Mouse (Mus musculus): ENCODE results near the gene Trpv1. TPM values are rescaled to one million over a fixed set of nuclear protein-coding genes. Genes with fewer than 3 reads are reported as not detected.

The Trpv1 gene
- total and polyA plus RNA-seq, 2 experiments from 2014 or later = 0.22 to 0.38 TPM

- WGBS = 70% methylated on average over 3 of the region's 3 CpGs
- no peaks in the 10 kb centered on the region for H3K9me3 ChIP-seq (ENCODE audit: low read length)
- TF ChIP-seq CTCF (IDR thresholded peaks at IDR 0.05; ENCODE audit: low read depth) = no peak
Observed at GRCm38 (mm10) chr11:73213956-73214355, 20.1 kb upstream of the Trpv1 start.

GRCm38 (mm10) chr11:73219671-73220070 is 14.4 kb upstream of the Trpv1 start:
- 67% methylated on average over 2 of the region's 2 CpGs for WGBS
- no peak overlapping the region for H3K27ac ChIP-seq (ENCODE audit: low read depth, low read length)
- H3K27me3 ChIP-seq (ENCODE audit: insufficient read depth, low read length) = no peaks in the 10 kb centered on the region
- no peak for TF ChIP-seq CTCF (IDR thresholded peaks at IDR 0.05; ENCODE audit: low read depth)
- H3K4me3 ChIP-seq (ENCODE audit: low read depth, low read length) = no peak overlapping the region
- no peak overlapping the region for H3K4me2 ChIP-seq (ENCODE audit: low read depth)
- no peak for DNase-seq
- no peaks in the 10 kb centered on the region for H3K4me1 ChIP-seq (ENCODE audit: insufficient read depth)
- H3K9ac ChIP-seq = no peak overlapping the region
- ATAC-seq = no peak
- H3K9me3 ChIP-seq (ENCODE audit: low read length) = no peaks in the 10 kb centered on the region
- H3K36me3 ChIP-seq (ENCODE audit: insufficient read depth) = no peaks in the 10 kb centered on the region

More at GRCm38 (mm10) chr11:73213956-73214355, 20.1 kb upstream of the Trpv1 start:
- no peaks in the 10 kb centered on the region for H3K4me1 ChIP-seq (ENCODE audit: insufficient read depth)
- H3K9ac ChIP-seq = no peak overlapping the region
- no peak overlapping the region for H3K4me3 ChIP-seq (ENCODE audit: low read depth, low read length)
- DNase-seq (no peak), ATAC-seq (no peak)
- no peak overlapping the region for H3K4me2 ChIP-seq (ENCODE audit: low read depth)
- no peaks in the 10 kb centered on the region for H3K27me3 ChIP-seq (ENCODE audit: insufficient read depth, low read length)
- H3K27ac ChIP-seq (ENCODE audit: low read depth, low read length) = no peak overlapping the region
- H3K36me3 ChIP-seq (ENCODE audit: insufficient read depth) = no peaks in the 10 kb centered on the region

- no peak overlapping the region for H3K27ac ChIP-seq (ENCODE audit: low read depth, low read length)
- no peaks in the 10 kb centered on the region for H3K36me3 ChIP-seq (ENCODE audit: insufficient read depth)
- no peak overlapping the region for H3K4me2 ChIP-seq (ENCODE audit: low read depth)
- no peaks in the 10 kb centered on the region for H3K4me1 ChIP-seq (ENCODE audit: insufficient read depth)
- H3K9me3 ChIP-seq (ENCODE audit: low read length) = no peaks in the 10 kb centered on the region
- no peak for DNase-seq
- ATAC-seq = no peak
- TF ChIP-seq CTCF (IDR thresholded peaks at IDR 0.05; ENCODE audit: low read depth) = no peak
- H3K27me3 ChIP-seq (ENCODE audit: insufficient read depth, low read length) = no peaks in the 10 kb centered on the region
- 90% methylated on average over 1 of the region's 1 CpGs for WGBS
- H3K9ac ChIP-seq = no peak overlapping the region
- no peak overlapping the region for H3K4me3 ChIP-seq (ENCODE audit: low read depth, low read length)
Observed at GRCm38 (mm10) chr11:73220651-73221050, 13.4 kb upstream of the Trpv1 start.

GRCm38 (mm10) chr11:73222846-73223245 is 11.2 kb upstream of the Trpv1 start:
- no peaks in the 10 kb centered on the region for H3K9me3 ChIP-seq (ENCODE audit: low read length)
- no peak overlapping the region for H3K4me2 ChIP-seq (ENCODE audit: low read depth)
- no peak overlapping the region for H3K4me3 ChIP-seq (ENCODE audit: low read depth, low read length)
- no peaks in the 10 kb centered on the region for H3K4me1 ChIP-seq (ENCODE audit: insufficient read depth)
- no peak for TF ChIP-seq CTCF (IDR thresholded peaks at IDR 0.05; ENCODE audit: low read depth)
- DNase-seq = no peak
- H3K9ac ChIP-seq = no peak overlapping the region
- H3K27ac ChIP-seq (ENCODE audit: low read depth, low read length) = no peak overlapping the region
- ATAC-seq = no peak
- H3K36me3 ChIP-seq (ENCODE audit: insufficient read depth) = no peaks in the 10 kb centered on the region
- 42% methylated on average over 5 of the region's 5 CpGs for WGBS
- H3K27me3 ChIP-seq (ENCODE audit: insufficient read depth, low read length) = no peaks in the 10 kb centered on the region

- H3K4me3 ChIP-seq (ENCODE audit: low read depth, low read length) = no peak overlapping the region
- ATAC-seq (no peak), DNase-seq (no peak)
- no peak overlapping the region for H3K4me2 ChIP-seq (ENCODE audit: low read depth)
- no peaks in the 10 kb centered on the region for H3K9me3 ChIP-seq (ENCODE audit: low read length)
- no peak overlapping the region for H3K27ac ChIP-seq (ENCODE audit: low read depth, low read length)
- no peaks in the 10 kb centered on the region for H3K36me3 ChIP-seq (ENCODE audit: insufficient read depth)
- no peak overlapping the region for H3K9ac ChIP-seq
- H3K4me1 ChIP-seq (ENCODE audit: insufficient read depth) = no peaks in the 10 kb centered on the region
- H3K27me3 ChIP-seq (ENCODE audit: insufficient read depth, low read length) = no peaks in the 10 kb centered on the region
- 67% methylated on average over 2 of the region's 2 CpGs for WGBS
- TF ChIP-seq CTCF (IDR thresholded peaks at IDR 0.05; ENCODE audit: low read depth) = 0 out of 2 replicates have a peak, but pooled peaks have one; percentile 16
Observed at GRCm38 (mm10) chr11:73223966-73224365, 10.1 kb upstream of the Trpv1 start.

- WGBS = 90% methylated on average over 6 of the region's 6 CpGs
- Histone ChIP-seq H3K9me3 (ENCODE audit: low read length) (no peaks in the 10 kb centered on the region), H3K36me3 (ENCODE audit: insufficient read depth) (no peaks in the 10 kb centered on the region), H3K4me2 (ENCODE audit: low read depth) (no peak overlapping the region), H3K27me3 (ENCODE audit: insufficient read depth, low read length) (no peaks in the 10 kb centered on the region), H3K9ac (no peak overlapping the region), H3K4me3 (ENCODE audit: low read depth, low read length) (no peak overlapping the region), H3K27ac (ENCODE audit: low read depth, low read length) (no peak overlapping the region), H3K4me1 (ENCODE audit: insufficient read depth) (no peaks in the 10 kb centered on the region)
- no peak for TF ChIP-seq CTCF (IDR thresholded peaks at IDR 0.05; ENCODE audit: low read depth)
- ATAC-seq (no peak), DNase-seq (no peak)
Observed at GRCm38 (mm10) chr11:73225856-73226255, 8.2 kb upstream of the Trpv1 start.

GRCm38 (mm10) chr11:73228881-73229280 is 5.2 kb upstream of the Trpv1 start:
- H3K4me2 ChIP-seq (ENCODE audit: low read depth) = no peak overlapping the region
- no peaks in the 10 kb centered on the region for H3K4me1 ChIP-seq (ENCODE audit: insufficient read depth)
- H3K9ac ChIP-seq = no peak overlapping the region
- no peak overlapping the region for H3K27ac ChIP-seq (ENCODE audit: low read depth, low read length)
- TF ChIP-seq CTCF (IDR thresholded peaks at IDR 0.05; ENCODE audit: low read depth) = no peak
- no peaks in the 10 kb centered on the region for H3K36me3 ChIP-seq (ENCODE audit: insufficient read depth)
- WGBS = 82% methylated on average over 5 of the region's 5 CpGs
- H3K9me3 ChIP-seq (ENCODE audit: low read length) = no peaks in the 10 kb centered on the region
- no peak for ATAC-seq
- no peak overlapping the region for H3K4me3 ChIP-seq (ENCODE audit: low read depth, low read length)
- DNase-seq = no peak
- H3K27me3 ChIP-seq (ENCODE audit: insufficient read depth, low read length) = no peaks in the 10 kb centered on the region

- H3K4me3 ChIP-seq (ENCODE audit: low read depth, low read length) = no peak overlapping the region
- no peak for DNase-seq
- no peak for TF ChIP-seq CTCF (IDR thresholded peaks at IDR 0.05; ENCODE audit: low read depth)
Observed at GRCm38 (mm10) chr11:73230081-73230480, 4.0 kb upstream of the Trpv1 start.

More at GRCm38 (mm10) chr11:73230081-73230480, 4.0 kb upstream of the Trpv1 start:
- H3K27me3 ChIP-seq (ENCODE audit: insufficient read depth, low read length) = no peaks in the 10 kb centered on the region
- no peak overlapping the region for H3K9ac ChIP-seq
- H3K9me3 ChIP-seq (ENCODE audit: low read length) = no peaks in the 10 kb centered on the region
- no peak overlapping the region for H3K4me2 ChIP-seq (ENCODE audit: low read depth)
- ATAC-seq = no peak
- H3K36me3 ChIP-seq (ENCODE audit: insufficient read depth) = no peaks in the 10 kb centered on the region
- no peaks in the 10 kb centered on the region for H3K4me1 ChIP-seq (ENCODE audit: insufficient read depth)
- H3K27ac ChIP-seq (ENCODE audit: low read depth, low read length) = no peak overlapping the region
- WGBS = 88% methylated on average over 5 of the region's 5 CpGs
